Mouse (Mus musculus) bone marrow macrophage, adult 2 months (primary cell): ENCODE results near the gene Amigo2. TPM values are rescaled to one million over a fixed set of nuclear protein-coding genes. Genes with fewer than 3 reads are reported as not detected.

Source experiments
- H3K27ac ChIP-seq: 2 replicates; pipeline ENCODE4 v1.5.1; 2012; ENCODE audit warnings: low read depth, low read length; ENCODE audit not compliant: insufficient read depth
- H3K4me1 ChIP-seq: 2 replicates; pipeline ENCODE4 v1.6.1; 2012; ENCODE audit warnings: low read length; ENCODE audit not compliant: control insufficient read depth, insufficient read depth
- H3K4me3 ChIP-seq: 2 replicates; pipeline ENCODE4 v1.5.1; 2012; ENCODE audit warnings: mild to moderate bottlenecking, low read length, moderate library complexity; ENCODE audit not compliant: insufficient read depth
- CTCF ChIP-seq: IDR thresholded peaks from 2 replicates; pipeline ENCODE4 v1.5.1; 2012; ENCODE audit warnings: low read depth, mild to moderate bottlenecking, low read length, moderate library complexity
- POLR2A ChIP-seq: IDR thresholded peaks from 2 replicates; pipeline ENCODE4 v1.6.1; 2012; ENCODE audit warnings: mild to moderate bottlenecking, low read depth, low read length, borderline replicate concordance
- polyA plus RNA-seq: library from polyadenylated mRNA; stranded (reverse); fragments of >200 nt; gene quantifications from 2 replicates; pipeline ENCODE4 v1.2.4, GENCODE M21; 2012; ENCODE audit not compliant: missing spikeins, insufficient read depth, insufficient read length

Amigo2 gene
- polyA plus RNA-seq, 1 experiment, result not detected

DNA sequence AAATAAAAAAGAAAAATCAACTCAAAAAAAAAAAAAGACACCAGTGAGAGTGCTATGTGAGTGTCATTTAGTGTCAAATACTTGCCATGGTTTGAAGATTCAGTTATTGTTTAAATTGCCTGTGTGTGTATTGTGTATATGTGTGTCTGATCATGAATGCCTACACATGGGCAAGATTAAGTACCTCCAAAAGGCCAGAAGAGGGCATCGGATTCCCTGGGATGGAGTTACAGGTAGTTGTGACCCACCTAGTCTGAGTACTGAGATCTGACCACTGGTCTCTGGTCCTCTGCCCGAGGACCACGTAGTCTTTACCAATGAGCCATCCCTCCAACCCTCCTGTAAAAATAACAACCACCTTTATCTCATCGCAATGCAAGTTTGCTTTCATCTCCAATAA, 7.3 kb upstream of the Amigo2 start:
- no peaks in the 10 kb centered on the region for H3K4me1 ChIP-seq

DNA sequence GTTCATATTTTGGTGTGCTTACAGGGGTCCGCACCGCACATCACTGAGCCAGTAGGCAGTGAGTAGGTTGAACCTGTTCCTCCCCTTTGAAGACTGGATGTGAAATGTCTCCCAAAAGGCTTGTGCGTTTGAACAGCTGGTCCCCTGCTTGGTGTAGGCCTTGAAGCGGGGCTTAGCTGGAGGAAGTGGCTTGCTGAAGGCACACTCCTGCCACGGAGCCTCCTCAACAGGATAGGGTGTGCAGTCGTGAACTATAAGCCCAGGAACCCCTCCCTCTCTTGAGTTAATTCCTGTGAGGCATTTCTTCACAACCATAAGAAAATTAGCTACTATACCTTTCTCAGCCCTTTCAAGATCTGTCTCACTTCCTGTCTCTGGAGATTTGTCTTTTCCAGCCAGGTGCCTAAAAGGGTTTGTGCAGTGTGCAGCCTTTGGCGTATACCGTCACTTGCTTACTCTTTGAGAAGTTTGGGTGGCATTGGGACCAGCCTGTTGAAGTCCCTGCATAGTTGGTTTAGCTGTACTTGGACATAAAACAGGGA, 5.5 kb upstream of the Amigo2 start:
- H3K4me3 ChIP-seq, result no peak overlapping the region
- H3K27ac ChIP-seq, result no peak overlapping the region
- H3K4me1 ChIP-seq, result no peaks in the 10 kb centered on the region
- TF ChIP-seq POLR2A (no peak), CTCF (no peak)

More for the DNA sequence above, 7.3 kb upstream of the Amigo2 start:
- Histone ChIP-seq H3K4me3 (no peak overlapping the region), H3K27ac (no peak overlapping the region)
- TF ChIP-seq CTCF (no peak), POLR2A (no peak)

DNA sequence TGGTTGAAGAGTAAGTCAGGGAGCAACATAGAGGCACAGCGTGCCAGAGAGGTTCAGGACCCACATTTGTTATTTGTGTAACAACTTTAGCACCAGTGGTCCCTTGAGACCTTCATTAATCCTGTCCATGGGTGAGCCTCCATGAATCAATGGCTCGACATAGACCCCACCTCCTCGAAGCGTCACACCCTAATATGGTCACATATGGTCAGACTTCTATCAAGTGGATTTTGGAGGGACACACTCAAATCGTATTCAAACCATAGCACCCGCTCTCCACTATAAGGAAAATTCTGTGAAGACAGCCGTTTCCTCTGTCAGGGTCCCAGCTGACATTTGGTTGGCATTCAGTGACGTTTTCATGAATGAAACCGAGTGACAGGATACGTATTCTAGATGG, 2.2 kb upstream of the Amigo2 start:
- H3K4me3 ChIP-seq, result no peak overlapping the region
- no peaks in the 10 kb centered on the region for H3K4me1 ChIP-seq
- H3K27ac ChIP-seq, result no peak overlapping the region
- TF ChIP-seq CTCF, result no peak
- no peak for TF ChIP-seq POLR2A

DNA sequence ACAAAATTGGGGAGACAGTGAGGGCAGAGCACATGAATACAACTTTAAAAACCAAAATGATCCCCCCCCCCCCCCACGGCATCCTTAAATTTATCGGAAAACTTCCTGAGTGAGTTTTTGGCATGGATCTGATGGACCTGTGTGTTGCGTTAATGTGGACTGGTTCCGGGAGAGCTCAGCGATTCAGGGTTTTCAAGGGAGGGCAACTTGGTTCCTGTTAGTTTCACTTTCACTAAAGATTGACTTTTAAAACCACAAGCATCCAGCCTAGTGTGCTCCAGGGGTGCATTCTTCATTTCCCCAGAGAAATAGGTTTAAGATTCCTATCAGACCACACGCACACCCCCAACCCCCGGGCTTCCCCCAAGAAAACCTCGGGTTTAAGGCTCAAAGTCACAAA, 1.2 kb upstream of the Amigo2 start:
- H3K4me1 ChIP-seq, result no peaks in the 10 kb centered on the region
- TF ChIP-seq CTCF (no peak), POLR2A (no peak)
- H3K27ac ChIP-seq, result no peak overlapping the region
- peak overlapping the region; percentile 45 for H3K4me3 ChIP-seq

DNA sequence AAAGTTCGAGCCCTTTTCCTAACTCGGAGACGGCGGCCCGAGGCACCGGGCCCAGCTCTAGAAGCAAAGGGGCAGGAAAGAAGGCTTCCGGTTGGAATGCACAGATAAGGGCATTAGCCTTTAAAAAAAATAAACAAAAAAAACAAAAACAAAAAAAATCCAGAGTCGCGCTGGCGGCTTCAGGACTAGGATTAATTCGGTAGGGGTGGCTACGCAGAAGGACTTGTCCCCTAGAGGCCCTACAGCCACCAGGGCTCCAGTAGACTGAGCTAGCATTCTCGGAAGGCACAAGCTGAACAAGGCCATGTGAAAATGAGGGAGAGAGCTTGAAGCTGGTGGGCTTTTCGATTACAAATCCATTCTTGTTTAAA, 689 bp upstream of the Amigo2 start:
- H3K4me3 ChIP-seq, result peak overlapping the region; percentile 45
- no peak overlapping the region for H3K27ac ChIP-seq

DNA sequence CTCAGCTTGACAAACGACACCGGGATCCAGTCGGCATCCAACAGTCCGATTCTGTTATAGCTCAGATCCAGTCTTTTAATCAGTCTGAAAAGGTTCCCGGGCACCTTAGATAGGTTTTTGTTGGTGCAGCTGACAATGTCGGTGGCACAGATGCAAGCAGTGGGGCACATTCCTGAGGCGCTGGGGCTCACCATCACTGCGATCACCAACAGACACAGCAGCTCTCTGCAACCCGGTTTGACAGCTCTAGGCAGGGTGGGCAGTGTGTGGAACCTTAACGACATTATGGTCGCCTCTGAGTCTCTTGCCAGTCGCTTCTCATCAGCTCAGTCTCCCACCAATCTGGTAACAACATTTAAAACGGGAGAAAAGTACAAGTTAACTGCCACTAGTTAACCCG, 831 bp downstream of the Amigo2 start:
- H3K27ac ChIP-seq, result no peak overlapping the region
- H3K4me1 ChIP-seq, result no peaks in the 10 kb centered on the region
- H3K4me3 ChIP-seq, result no peak overlapping the region
- TF ChIP-seq CTCF, result no peak
- TF ChIP-seq POLR2A, result no peak

More for the DNA sequence above, 689 bp upstream of the Amigo2 start:
- H3K4me1 ChIP-seq, result no peaks in the 10 kb centered on the region
- no peak for TF ChIP-seq POLR2A
- no peak for TF ChIP-seq CTCF

DNA sequence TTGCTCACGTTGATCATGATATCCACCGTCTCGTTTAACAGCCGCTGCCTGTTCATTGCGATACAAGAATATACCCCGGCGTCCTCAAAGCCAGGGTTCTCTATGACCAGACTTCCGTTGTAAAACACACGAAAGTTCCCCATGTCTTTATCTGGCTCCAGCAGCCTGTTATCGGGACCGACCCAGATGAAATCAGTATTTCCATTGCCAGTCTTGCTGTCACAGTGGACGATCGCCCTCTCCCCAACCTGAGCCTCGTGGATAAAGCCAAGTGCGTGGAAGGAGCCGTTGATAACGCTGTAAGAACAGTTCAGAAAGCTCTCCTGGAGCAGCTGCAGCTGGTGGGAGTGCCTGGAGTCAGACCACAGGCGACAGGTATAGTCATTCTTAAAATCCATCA, 1.7 kb downstream of the Amigo2 start:
- no peak overlapping the region for H3K4me3 ChIP-seq
- no peaks in the 10 kb centered on the region for H3K4me1 ChIP-seq
- no peak for TF ChIP-seq POLR2A
- no peak for TF ChIP-seq CTCF
- no peak overlapping the region for H3K27ac ChIP-seq

DNA sequence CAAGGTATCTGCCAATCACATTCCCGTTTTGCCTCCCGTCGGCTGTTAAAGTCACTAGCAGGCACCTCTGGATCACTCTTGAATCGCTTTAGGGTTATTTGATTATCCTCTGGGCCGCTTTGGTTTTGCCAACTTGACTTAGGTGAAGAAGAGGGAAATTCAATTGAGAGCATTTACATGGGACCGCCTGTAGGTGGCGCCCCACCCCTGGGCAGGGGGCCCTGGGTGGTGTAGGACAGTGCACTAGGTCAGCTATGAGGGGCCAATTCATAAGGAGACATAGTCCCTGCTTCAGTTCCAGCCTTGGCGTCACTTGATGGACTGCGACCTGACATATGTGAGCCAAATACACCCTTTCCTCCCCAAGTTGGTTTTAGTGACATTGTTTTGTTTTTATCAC, 10.1 kb downstream of the Amigo2 start:
- peak; percentile 54; the same call in 1 of the 2 replicates for TF ChIP-seq CTCF
- no peak for TF ChIP-seq POLR2A
- no peak overlapping the region for H3K27ac ChIP-seq
- no peaks in the 10 kb centered on the region for H3K4me1 ChIP-seq
- H3K4me3 ChIP-seq, result no peak overlapping the region

DNA sequence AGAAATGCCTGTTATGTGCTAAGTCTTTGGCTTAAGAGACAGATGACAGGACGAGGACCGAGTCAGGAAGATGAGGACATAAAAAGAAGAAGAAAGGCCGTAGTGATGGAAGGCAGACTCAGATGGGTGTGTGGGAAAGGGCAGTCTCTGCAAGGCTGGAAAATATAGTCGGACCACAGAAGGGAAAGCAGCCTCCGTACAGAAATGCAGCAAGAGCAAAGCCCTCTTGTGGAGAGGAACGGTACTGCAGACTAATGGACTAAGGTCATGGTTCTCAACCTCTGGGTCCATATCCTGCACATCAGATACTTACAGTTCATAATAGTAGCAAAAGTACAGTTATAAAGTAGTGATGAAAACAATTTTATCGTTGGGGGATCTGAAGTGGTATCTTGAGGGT, 11.9 kb downstream of the Amigo2 start:
- Histone ChIP-seq H3K4me1 (no peaks in the 10 kb centered on the region), H3K4me3 (no peak overlapping the region), H3K27ac (no peak overlapping the region)
- TF ChIP-seq CTCF (peak; percentile 39), POLR2A (no peak)

DNA sequence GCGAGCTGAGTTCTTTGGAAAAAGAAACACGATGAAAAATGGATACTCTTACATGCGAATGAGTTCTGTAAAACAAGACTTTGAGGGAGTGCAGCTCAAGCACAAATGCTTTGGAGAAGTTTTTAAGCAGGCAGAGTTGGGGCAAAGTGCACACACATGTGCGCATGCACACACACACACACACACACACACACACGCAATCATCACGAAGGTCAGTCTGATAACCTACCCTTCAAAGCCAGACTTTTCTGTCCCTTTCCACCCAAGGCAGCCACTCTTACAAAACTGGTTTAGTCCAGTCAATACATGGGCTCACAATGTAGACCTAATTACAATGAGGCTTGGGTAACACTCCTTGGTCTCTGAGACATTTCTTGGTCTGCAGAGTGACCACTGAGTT, 13.0 kb downstream of the Amigo2 start:
- Histone ChIP-seq H3K4me1 (no peaks in the 10 kb centered on the region), H3K4me3 (no peak overlapping the region), H3K27ac (no peak overlapping the region)
- no peak for TF ChIP-seq POLR2A
- no peak for TF ChIP-seq CTCF

DNA sequence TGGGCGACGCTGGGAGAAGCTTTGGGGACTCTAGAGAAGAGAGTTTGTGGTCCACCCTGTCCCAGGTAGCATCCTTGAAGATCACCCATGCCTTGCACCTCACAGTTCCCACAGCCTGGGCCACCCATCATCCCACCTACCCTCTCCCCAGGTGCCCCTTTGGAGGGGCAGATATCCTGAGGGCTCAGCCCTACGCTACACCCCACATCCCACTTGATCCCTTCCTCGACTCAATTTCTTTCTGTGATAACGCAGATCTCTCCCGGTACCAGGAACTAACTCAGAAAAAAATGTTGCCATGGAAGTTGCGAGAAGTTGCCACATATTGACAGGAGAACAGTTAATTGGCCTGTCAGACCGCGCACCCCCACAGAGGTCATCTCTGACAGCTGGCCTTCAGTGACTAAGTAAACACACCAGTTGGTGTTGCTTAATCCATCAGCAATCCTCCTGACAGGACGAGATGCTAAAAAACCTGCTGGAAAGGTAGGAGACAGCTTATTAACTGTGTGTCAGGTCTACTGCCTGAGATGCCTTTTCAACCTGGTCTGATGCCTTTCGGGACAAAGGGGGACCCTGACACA, 17.5 kb downstream of the Amigo2 start:
- no peak for TF ChIP-seq POLR2A
- no peak for TF ChIP-seq CTCF
- Histone ChIP-seq H3K27ac (no peak overlapping the region), H3K4me1 (no peaks in the 10 kb centered on the region), H3K4me3 (no peak overlapping the region)

DNA sequence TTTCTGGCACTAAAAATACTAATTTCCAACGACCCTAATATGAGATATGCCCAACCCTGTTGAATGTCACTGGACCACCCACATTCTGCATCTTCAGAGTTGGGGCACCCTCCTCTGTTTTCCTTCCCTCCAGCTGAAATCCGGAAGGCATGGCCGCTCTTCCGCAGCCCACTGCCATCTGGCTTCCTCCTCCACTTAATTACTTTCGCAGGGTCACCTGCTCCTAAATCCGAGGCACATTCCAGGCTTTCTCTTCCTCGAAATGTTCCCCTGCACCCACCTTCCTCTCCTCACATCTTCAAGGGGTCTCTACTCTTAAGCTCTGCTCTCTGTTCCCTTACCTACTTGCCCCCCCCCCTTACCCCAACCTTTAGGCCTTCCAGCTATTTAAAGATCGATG, 23.1 kb downstream of the Amigo2 start:
- Histone ChIP-seq H3K4me3 (no peak overlapping the region), H3K27ac (no peak overlapping the region), H3K4me1 (no peaks in the 10 kb centered on the region)
- TF ChIP-seq POLR2A, result no peak
- TF ChIP-seq CTCF, result no peak
